ENCODE assay signal across 14 mouse cellular contexts in the genomic region with DNA sequence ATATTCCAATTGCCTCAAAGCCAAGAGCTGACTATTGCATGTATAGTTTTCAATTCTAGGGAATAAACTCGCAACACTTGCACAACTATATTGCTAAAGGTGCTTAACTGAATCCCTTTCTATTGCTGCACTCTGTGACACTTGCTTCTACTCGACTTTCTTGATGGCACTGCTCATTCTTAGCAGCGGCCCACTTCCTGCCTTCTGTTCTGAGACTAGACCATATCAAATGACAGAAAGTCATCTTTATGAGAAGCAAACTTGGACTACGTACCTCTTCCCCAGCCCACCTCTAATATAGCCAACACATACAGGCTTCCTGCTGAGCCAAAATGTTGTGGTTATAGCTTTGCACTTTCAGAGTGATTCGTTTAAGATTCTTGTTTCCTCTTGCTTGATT. TPM values are rescaled to one million over a fixed set of nuclear protein-coding genes. Genes with fewer than 3 reads are reported as not detected.
DNase-seq lines count a peak whose midpoint lies in the region; ATAC-seq and TF ChIP-seq lines count a peak whose summit lies in the region.
"Had no signal": no experiment of that assay in that cellular context is flagged by ENCODE, and none has a peak within 500 bp of the region (broad histone marks: within the 10 kb centered on the region; RNA-seq: fewer than 3 reads in every experiment).

No protein-coding gene starts in this region.

- peaks cover 12% of the 10 kb centered on the region for H3K4me1 ChIP-seq in thymus, adult 2 months (replicated peaks; ENCODE audit: control insufficient read depth, insufficient read depth, low read length)
- peaks cover 22% of the 10 kb centered on the region for H3K4me1 ChIP-seq in midbrain, embryonic 10.5 days
- H3K4me1 ChIP-seq in cerebellum, adult 2 months (ENCODE audit: control insufficient read depth, insufficient read depth, low read length): peaks cover 5% of the 10 kb centered on the region; the same call in 1 of the 2 replicates

- no peaks in the 10 kb centered on the region for H3K27me3 ChIP-seq in thymus, adult 2 months (ENCODE audit: control insufficient read depth, insufficient read depth, low read length)
- no peaks in the 10 kb centered on the region for H3K27me3 ChIP-seq in midbrain, embryonic 10.5 days (ENCODE audit: low read depth, poor library complexity, severe bottlenecking)
- no peaks in the 10 kb centered on the region for H3K27me3 ChIP-seq in cerebellum, adult 2 months (ENCODE audit: control insufficient read depth, insufficient read depth, low read length)
- H3K27me3 ChIP-seq: embryonic facial prominence, embryonic 15.5 days; hindbrain, embryonic 12.5 days; limb, embryonic 15.5 days; Patski had no signal

- no peaks in the 10 kb centered on the region for H3K9me3 ChIP-seq in midbrain, embryonic 10.5 days (replicated peaks)
- H3K9me3 ChIP-seq: embryonic facial prominence, embryonic 15.5 days; hindbrain, embryonic 12.5 days; limb, embryonic 15.5 days had no signal

- peak; percentile 52 for ATAC-seq in granulocyte monocyte progenitor cell, adult 5-6 weeks (replicated peaks; ENCODE audit: poor library complexity, severe bottlenecking)
- ATAC-seq: intestine, embryonic 16.5 days; Patski had no signal

- no peak overlapping the region; the same call in 1 of the 2 replicates for H3K27ac ChIP-seq in thymus, adult 2 months (ENCODE audit: control insufficient read depth, insufficient read depth, low read length)
- H3K27ac ChIP-seq in midbrain, embryonic 10.5 days (replicated peaks): no peak overlapping the region
- no peak overlapping the region for H3K27ac ChIP-seq in cerebellum, adult 2 months (ENCODE audit: insufficient read depth, low read length)
- H3K27ac ChIP-seq: embryonic facial prominence, embryonic 15.5 days; hindbrain, embryonic 12.5 days; kidney, postnatal 0 days; limb, embryonic 15.5 days had no signal

- TF ChIP-seq CTCF in thymus, adult 2 months (IDR thresholded peaks at IDR 0.05; ENCODE audit: borderline replicate concordance, control insufficient read depth, extremely low read depth, insufficient read depth, low read length, poor library complexity): no peak
- no peak for TF ChIP-seq CTCF in cerebellum, adult 2 months (IDR thresholded peaks at IDR 0.05; ENCODE audit: borderline replicate concordance, insufficient read depth, low read depth, low read length)

- no peak overlapping the region for H3K4me3 ChIP-seq in thymus, adult 2 months (ENCODE audit: control insufficient read depth, insufficient read depth, low read length)
- no peak overlapping the region for H3K4me3 ChIP-seq in midbrain, embryonic 10.5 days
- H3K4me3 ChIP-seq in cerebellum, adult 2 months (replicated peaks; ENCODE audit: insufficient read depth, low read depth, low read length): no peak overlapping the region
- H3K4me3 ChIP-seq: embryonic facial prominence, embryonic 15.5 days; hindbrain, embryonic 12.5 days; limb, embryonic 15.5 days had no signal

- peak; percentile 47 for DNase-seq in thymus, adult 2 months
- no peak for DNase-seq in thymus, postnatal 25 days
- DNase-seq in naive thymus-derived CD4-positive, alpha-beta T cell, adult 2 months (ENCODE audit: low read depth): peak; percentile 80
- DNase-seq in midbrain, embryonic 10.5 days (ENCODE audit: low spot score): no peak
- DNase-seq in cerebellum, adult 2 months: no peak
- DNase-seq in retina, embryonic 14.5 days (ENCODE audit: low spot score): no peak
- DNase-seq: lung, postnatal 14 days had no signal

- TF ChIP-seq POLR2A in thymus, adult 2 months (IDR thresholded peaks at IDR 0.05; ENCODE audit: control insufficient read depth, extremely low read depth, insufficient read depth, low read length, poor library complexity): no peak
- no peak for TF ChIP-seq POLR2A in cerebellum, adult 2 months (IDR thresholded peaks at IDR 0.05; ENCODE audit: borderline replicate concordance, insufficient read depth, low read length)

- no peaks in the 10 kb centered on the region for H3K36me3 ChIP-seq in thymus, adult 2 months (ENCODE audit: control insufficient read depth, insufficient read depth, low read length)
- no peaks in the 10 kb centered on the region for H3K36me3 ChIP-seq in midbrain, embryonic 10.5 days
- H3K36me3 ChIP-seq: embryonic facial prominence, embryonic 15.5 days; hindbrain, embryonic 12.5 days; limb, embryonic 15.5 days had no signal

- 18% methylated on average over 5 of the region's 5 CpGs for WGBS in thymus, adult 2 months
- 85% methylated on average over 5 of the region's 5 CpGs for WGBS in midbrain, embryonic 10.5 days
- 87% methylated on average over 5 of the region's 5 CpGs for WGBS in cerebellum, adult 2 months

RNA-seq across cellular contexts. Expression of a gene that starts 23.6 kb away (rescaled TPM):
- 291 and 334 TPM in 2 replicates for polyA plus RNA-seq in thymus, adult 2 months (2012; rRNA removed)
- 464 and 485 TPM in 2 replicates for total RNA-seq in granulocyte monocyte progenitor cell, adult 5-6 weeks (2014; fragmentation: Nextera tagmentation)
- 524 and 651 TPM in 2 replicates for total RNA-seq in granulocyte monocyte progenitor cell, adult 5-6 weeks (2017)
- polyA plus RNA-seq in midbrain, embryonic 10.5 days (2016; fragmentation: Nextera tagmentation; extraction: Ambion mirVana): 34.5 and 36.0 TPM in 2 replicates
- polyA plus RNA-seq in cerebellum, adult 2 months (2012; rRNA removed): 62.7 and 66.7 TPM in 2 replicates

Comparison
In these comparisons a context has a peak if more than half of its experiments do, and no peak if none do; other contexts are left out.
1. DNase-seq: peak in thymus, adult 2 months (single experiment) and naive thymus-derived CD4-positive, alpha-beta T cell, adult 2 months (single experiment); none in thymus, postnatal 25 days (single experiment), midbrain, embryonic 10.5 days (single experiment), cerebellum, adult 2 months (0 of 2) and retina, embryonic 14.5 days (single experiment).